In the genomic region with DNA sequence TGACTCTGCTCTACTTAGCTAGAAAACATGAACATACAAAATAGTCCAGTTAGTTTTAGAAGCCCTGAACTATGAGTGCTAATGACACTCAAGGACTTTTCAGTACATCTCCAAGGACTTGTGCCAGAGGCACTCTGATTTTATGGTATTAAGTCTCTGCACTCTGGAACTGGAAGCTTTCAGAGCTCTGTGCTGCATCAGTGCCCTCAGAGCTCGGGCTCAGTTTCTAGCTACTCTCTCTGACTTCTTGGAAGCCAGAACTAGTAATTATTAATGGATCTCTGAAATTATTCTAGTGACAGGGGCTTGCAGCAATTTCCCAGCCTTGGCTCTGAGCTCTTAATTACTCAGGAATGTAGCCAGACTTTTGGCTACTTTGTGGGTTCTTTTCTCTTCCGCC, we compare ENCODE assay signal across 18 mouse cellular contexts. TPM values are rescaled to one million over a fixed set of nuclear protein-coding genes. Genes with fewer than 3 reads are reported as not detected.
DNase-seq lines count a peak whose midpoint lies in the region; ATAC-seq and TF ChIP-seq lines count a peak whose summit lies in the region.
"Had no signal": no experiment of that assay in that cellular context is flagged by ENCODE, and none has a peak within 500 bp of the region (broad histone marks: within the 10 kb centered on the region; RNA-seq: fewer than 3 reads in every experiment).

No protein-coding gene starts in this region.

- TF ChIP-seq POLR2A in kidney, adult 2 months (IDR thresholded peaks at IDR 0.05; ENCODE audit: low read depth, low read length): no peak

- H3K4me1 ChIP-seq in kidney, adult 2 months (ENCODE audit: control insufficient read depth, insufficient read depth, low read length): peaks cover 9% of the 10 kb centered on the region; the same call in 1 of the 2 replicates
- no peaks in the 10 kb centered on the region for H3K4me1 ChIP-seq in kidney, embryonic 14.5 days (ENCODE audit: control insufficient read depth, insufficient read depth, low read length)
- no peaks in the 10 kb centered on the region for H3K4me1 ChIP-seq in midbrain, embryonic 11.5 days (ENCODE audit: control insufficient read depth, insufficient read depth, low read length)
- H3K4me1 ChIP-seq in midbrain, embryonic 14.5 days (ENCODE audit: control insufficient read depth, insufficient read depth, low read length): no peaks in the 10 kb centered on the region
- no peaks in the 10 kb centered on the region for H3K4me1 ChIP-seq in forebrain, postnatal 0 days (ENCODE audit: insufficient read depth)
- H3K4me1 ChIP-seq: embryonic facial prominence, embryonic 10.5 days; forebrain, embryonic 13.5 days; hindbrain, embryonic 13.5 days had no signal

- H3K9ac ChIP-seq in kidney, embryonic 14.5 days (ENCODE audit: low read depth, low read length): no peak overlapping the region
- H3K9ac ChIP-seq in midbrain, embryonic 11.5 days (ENCODE audit: low read length): no peak overlapping the region
- no peak overlapping the region for H3K9ac ChIP-seq in midbrain, embryonic 14.5 days (replicated peaks; ENCODE audit: low read length)
- H3K9ac ChIP-seq in forebrain, postnatal 0 days: no peak overlapping the region
- H3K9ac ChIP-seq: forebrain, embryonic 13.5 days; hindbrain, embryonic 13.5 days had no signal

- no peaks in the 10 kb centered on the region for H3K27me3 ChIP-seq in kidney, adult 2 months (replicated peaks; ENCODE audit: control insufficient read depth, insufficient read depth, low read length)
- H3K27me3 ChIP-seq in kidney, embryonic 14.5 days (ENCODE audit: control insufficient read depth, insufficient read depth, low read length): no peaks in the 10 kb centered on the region
- H3K27me3 ChIP-seq in midbrain, embryonic 11.5 days (ENCODE audit: control insufficient read depth, insufficient read depth, low read length): no peaks in the 10 kb centered on the region
- H3K27me3 ChIP-seq in midbrain, embryonic 14.5 days (ENCODE audit: control insufficient read depth, insufficient read depth, low read length): no peaks in the 10 kb centered on the region
- H3K27me3 ChIP-seq in forebrain, postnatal 0 days (ENCODE audit: insufficient read depth, low read length): no peaks in the 10 kb centered on the region
- H3K27me3 ChIP-seq: forebrain, embryonic 13.5 days; hindbrain, embryonic 13.5 days had no signal

- TF ChIP-seq CTCF in kidney, adult 2 months (conservative IDR thresholded peaks at IDR 0.05; ENCODE audit: insufficient read depth, insufficient read length, low read depth, low read length): no peak
- no peak for TF ChIP-seq CTCF in forebrain, postnatal 0 days (IDR thresholded peaks at IDR 0.05; ENCODE audit: low read depth)

- no peak for ATAC-seq in kidney, embryonic 14.5 days (ENCODE audit: low FRiP score, low TSS enrichment)
- no peak for ATAC-seq in midbrain, embryonic 11.5 days (ENCODE audit: low FRiP score)
- ATAC-seq in midbrain, embryonic 14.5 days (ENCODE audit: low FRiP score, low TSS enrichment): no peak
- no peak for ATAC-seq in forebrain, postnatal 0 days
- ATAC-seq: forebrain, embryonic 13.5 days; hindbrain, postnatal 0 days had no signal

- DNase-seq in kidney, adult 2 months: peak; percentile 86
- peak; percentile 21 for DNase-seq in midbrain, embryonic 11.5 days (ENCODE audit: low spot score, missing footprints)
- no peak for DNase-seq in midbrain, embryonic 14.5 days
- DNase-seq in kidney, postnatal 14 days: peak; percentile 37
- no peak for DNase-seq in forebrain, postnatal 0 days
- no peak for DNase-seq in cerebellum, adult 9-11 months
- DNase-seq: adrenal gland, postnatal 25 days; cerebellum, adult 2 months; cerebellum, postnatal 25 days; gastrocnemius, adult 2 months; gastrocnemius, postnatal 36 days; heart, postnatal 10 days had no signal

- H3K27ac ChIP-seq in kidney, adult 2 months (ENCODE audit: insufficient read depth, low read depth, low read length): peak overlapping the region; percentile 56; the same call in 1 of the 2 replicates
- no peak overlapping the region for H3K27ac ChIP-seq in kidney, embryonic 14.5 days (ENCODE audit: low read depth, low read length)
- H3K27ac ChIP-seq in midbrain, embryonic 11.5 days (ENCODE audit: low read depth, low read length): no peak overlapping the region
- no peak overlapping the region for H3K27ac ChIP-seq in midbrain, embryonic 14.5 days (replicated peaks; ENCODE audit: low read depth, low read length)
- H3K27ac ChIP-seq in forebrain, postnatal 0 days (ENCODE audit: low read depth, low read length): no peak overlapping the region
- H3K27ac ChIP-seq: embryonic facial prominence, embryonic 10.5 days; forebrain, embryonic 13.5 days; gastrocnemius, adult 2 months; hindbrain, embryonic 13.5 days; hindbrain, postnatal 0 days had no signal

- no peak overlapping the region for H3K4me2 ChIP-seq in kidney, embryonic 14.5 days (replicated peaks; ENCODE audit: low read depth, low read length)
- H3K4me2 ChIP-seq in midbrain, embryonic 11.5 days: no peak overlapping the region
- H3K4me2 ChIP-seq in midbrain, embryonic 14.5 days (ENCODE audit: low read length): no peak overlapping the region
- no peak overlapping the region for H3K4me2 ChIP-seq in forebrain, postnatal 0 days (ENCODE audit: low read depth)
- H3K4me2 ChIP-seq: forebrain, embryonic 13.5 days; hindbrain, embryonic 13.5 days had no signal

- H3K36me3 ChIP-seq in kidney, adult 2 months (ENCODE audit: control insufficient read depth, insufficient read depth, low read length): no peaks in the 10 kb centered on the region
- no peaks in the 10 kb centered on the region for H3K36me3 ChIP-seq in kidney, embryonic 14.5 days (ENCODE audit: control insufficient read depth, insufficient read depth, low read length)
- no peaks in the 10 kb centered on the region for H3K36me3 ChIP-seq in midbrain, embryonic 11.5 days (ENCODE audit: control insufficient read depth, insufficient read depth, low read length)
- H3K36me3 ChIP-seq in midbrain, embryonic 14.5 days (ENCODE audit: control insufficient read depth, insufficient read depth, low read length): no peaks in the 10 kb centered on the region
- H3K36me3 ChIP-seq in forebrain, postnatal 0 days (ENCODE audit: insufficient read depth): no peaks in the 10 kb centered on the region
- H3K36me3 ChIP-seq: embryonic facial prominence, embryonic 10.5 days; hindbrain, embryonic 13.5 days had no signal

- WGBS in kidney, adult 2 months: 26% methylated on average over 2 of the region's 2 CpGs
- WGBS in kidney, embryonic 14.5 days: 73% methylated on average over 2 of the region's 2 CpGs
- WGBS in midbrain, embryonic 11.5 days: 86% methylated on average over 2 of the region's 2 CpGs
- 88% methylated on average over 2 of the region's 2 CpGs for WGBS in midbrain, embryonic 14.5 days
- WGBS in forebrain, postnatal 0 days: 90% methylated on average over 2 of the region's 2 CpGs

- no peak overlapping the region for H3K4me3 ChIP-seq in kidney, adult 2 months (ENCODE audit: insufficient read depth, low read depth, low read length)
- H3K4me3 ChIP-seq in kidney, embryonic 14.5 days (ENCODE audit: low read length): no peak overlapping the region
- H3K4me3 ChIP-seq in midbrain, embryonic 11.5 days (ENCODE audit: low read depth, low read length): no peak overlapping the region
- H3K4me3 ChIP-seq in midbrain, embryonic 14.5 days (replicated peaks; ENCODE audit: low read depth, low read length): no peak overlapping the region
- H3K4me3 ChIP-seq in forebrain, postnatal 0 days (ENCODE audit: low read depth, low read length): no peak overlapping the region
- H3K4me3 ChIP-seq: embryonic facial prominence, embryonic 10.5 days; forebrain, embryonic 13.5 days; gastrocnemius, adult 2 months; hindbrain, embryonic 13.5 days had no signal

- H3K9me3 ChIP-seq in kidney, embryonic 14.5 days (ENCODE audit: control insufficient read depth, low read length): no peaks in the 10 kb centered on the region
- no peaks in the 10 kb centered on the region; the same call in 1 of the 2 replicates for H3K9me3 ChIP-seq in midbrain, embryonic 11.5 days (ENCODE audit: control insufficient read depth, low read length)
- H3K9me3 ChIP-seq in midbrain, embryonic 14.5 days (ENCODE audit: control insufficient read depth, low read length): peaks cover 9% of the 10 kb centered on the region; the same call in 1 of the 2 replicates
- no peaks in the 10 kb centered on the region for H3K9me3 ChIP-seq in forebrain, postnatal 0 days (ENCODE audit: low read length)
- H3K9me3 ChIP-seq: hindbrain, embryonic 13.5 days had no signal

RNA-seq across cellular contexts. Expression of gene Klhl31, which starts 37.7 kb away (rescaled TPM):
- polyA plus RNA-seq in kidney, adult 2 months (2012; rRNA removed): 0.04 and 0.99 TPM in 2 replicates
- 0.24 and 0.26 TPM in 2 replicates for polyA plus RNA-seq in kidney, embryonic 14.5 days (2014; fragmentation: Nextera tagmentation; extraction: Ambion mirVana)
- 0.14 and 0.32 TPM in 2 replicates for polyA plus RNA-seq in midbrain, embryonic 11.5 days (2014; fragmentation: Nextera tagmentation; extraction: Ambion mirVana)
- 0.09 TPM in 1 of 2 replicates, not detected in the other for polyA plus RNA-seq in midbrain, embryonic 14.5 days (2014; fragmentation: Nextera tagmentation; extraction: Ambion mirVana)
- 0.05 and 0.08 TPM in 2 replicates for total RNA-seq in forebrain, postnatal 0 days (2014; rRNA removed)
- polyA plus RNA-seq in forebrain, postnatal 0 days (2015; fragmentation: Nextera tagmentation; extraction: Ambion mirVana): 0.06 and 0.08 TPM in 2 replicates
- total RNA-seq: hematopoietic stem cell, adult 5-6 weeks had no signal

Comparison
In these comparisons a context has a peak if more than half of its experiments do, and no peak if none do; other contexts are left out.
1. DNase-seq: peak in kidney, adult 2 months (single experiment), midbrain, embryonic 11.5 days (single experiment) and kidney, postnatal 14 days (single experiment); none in midbrain, embryonic 14.5 days (single experiment), forebrain, postnatal 0 days (single experiment) and cerebellum, adult 9-11 months (single experiment).